Mouse (Mus musculus): ENCODE measurements around the gene Wdr24.

Wdr24 gene

GRCm38 (mm10) chr17:25875171-25876136, 52.0 kb downstream of the Wdr24 start:
- DNase-seq (ENCODE audit: extremely low read depth, low read depth, low spot score) = no peak

- DNase-seq (ENCODE audit: extremely low read depth, low read depth, low spot score) = no peak
These were observed 53.0 kb downstream of the Wdr24 start for GRCm38 (mm10) chr17:25876347-25876915.

GRCm38 (mm10) chr17:25877025-25877424, 53.6 kb downstream of the Wdr24 start:
- DNase-seq (ENCODE audit: extremely low read depth, low read depth, low spot score) = no peak

GRCm38 (mm10) chr17:25877741-25878610, 54.5 kb downstream of the Wdr24 start:
- no peak for DNase-seq (ENCODE audit: extremely low read depth, low read depth, low spot score)
